Mouse (Mus musculus): ENCODE measurements around the gene Ndufb6. TPM values are rescaled to one million over a fixed set of nuclear protein-coding genes. Genes with fewer than 3 reads are reported as not detected.

Ndufb6 gene
- polyA plus RNA-seq, 1 experiment from 2014 or later = 352 TPM

Other genes starting within 250 kb of the Ndufb6 start
- 25.7 and 26.5 TPM in 2 replicates for gene Aco1, start 136.3 kb downstream of the Ndufb6 start, polyA plus RNA-seq (2015; fragmentation: Nextera tagmentation; extraction: Ambion mirVana)
- 22.6 and 24.5 TPM in 2 replicates for gene Ddx58, start 39.6 kb downstream of the Ndufb6 start, polyA plus RNA-seq (2015; fragmentation: Nextera tagmentation; extraction: Ambion mirVana)
- gene Smim27, start 9.8 kb downstream of the Ndufb6 start, polyA plus RNA-seq (2015; fragmentation: Nextera tagmentation; extraction: Ambion mirVana) = 60.4 and 62.3 TPM in 2 replicates
- 28.6 and 28.9 TPM in 2 replicates for gene Topors, start 9.6 kb downstream of the Ndufb6 start, polyA plus RNA-seq (2015; fragmentation: Nextera tagmentation; extraction: Ambion mirVana)
- gene Tmem215, start 192.8 kb upstream of the Ndufb6 start, polyA plus RNA-seq (2015; fragmentation: Nextera tagmentation; extraction: Ambion mirVana) = 0.04 TPM in 1 of 2 replicates, not detected in the other

All from thymus, postnatal 0 days (tissue).